Mouse (Mus musculus) hindbrain, embryonic 14.5 days (tissue): ENCODE results near the gene Olfr9. TPM values are rescaled to one million over a fixed set of nuclear protein-coding genes. Genes with fewer than 3 reads are reported as not detected.
"Not testable (repeated sequence)": the region's sequence is repeated elsewhere in the genome, so short reads cannot be mapped to it uniquely, and the experiment has no call there.

Experiments used
- ATAC-seq: fragments of 200-750 bp; cut with Nextera tagmentation; 2 replicates; pipeline ENCODE4 v1.8.0; 2017; ENCODE audit warnings: moderate number of reproducible peaks, mild to moderate bottlenecking, moderate TSS enrichment, moderate library complexity; ENCODE audit not compliant: low FRiP score
- DNase-seq: peaks from one replicate; pipeline ENCODE4 v3.0.0-alpha.2; 2015; ENCODE audit warnings: low spot score
- H3K27ac ChIP-seq: fragments of 300-500 bp; sonication (generic); 2 replicates; pipeline ENCODE4 v1.5.1; 2014; ENCODE audit warnings: mild to moderate bottlenecking, moderate library complexity
- H3K27me3 ChIP-seq: fragments of 300-500 bp; sonication (generic); 2 replicates; pipeline ENCODE4 v1.6.1; 2014; ENCODE audit warnings: mild to moderate bottlenecking, low read length, mixed read lengths; ENCODE audit not compliant: control insufficient read depth, insufficient read depth
- H3K36me3 ChIP-seq: fragments of 300-500 bp; sonication (generic); replicated peaks from 2 replicates; pipeline ENCODE4 v1.6.1; 2014; ENCODE audit not compliant: control insufficient read depth, insufficient read depth
- H3K4me1 ChIP-seq: fragments of 300-500 bp; sonication (generic); replicated peaks from 2 replicates; pipeline ENCODE4 v1.6.1; 2014; ENCODE audit warnings: antibody characterized with exemption, low read length, mixed read lengths; ENCODE audit not compliant: control insufficient read depth, insufficient read depth
- H3K4me2 ChIP-seq: fragments of 300-500 bp; sonication (generic); replicated peaks from 2 replicates; pipeline ENCODE4 v1.6.1; 2014; ENCODE audit warnings: mild to moderate bottlenecking, moderate library complexity
- H3K4me3 ChIP-seq: fragments of 300-500 bp; sonication (generic); replicated peaks from 2 replicates; pipeline ENCODE4 v1.5.1; 2014; ENCODE audit warnings: mild to moderate bottlenecking, low read length
- H3K9ac ChIP-seq: fragments of 300-500 bp; sonication (generic); 2 replicates; pipeline ENCODE4 v1.6.1; 2014
- H3K9me3 ChIP-seq: fragments of 300-500 bp; sonication (generic); 2 replicates; pipeline ENCODE4 v1.6.1; 2016; ENCODE audit warnings: low read length; ENCODE audit not compliant: control insufficient read depth
- WGBS: fragments of 180-500 bp; shearing (Covaris S2); extraction: QIAGEN DNeasy Blood & Tissue Kit; methylation state at CpG from one replicate; pipeline ENCODE4 v1.1.7; 2014; 5-methylcytosine and 5-hydroxymethylcytosine counted together
- polyA plus RNA-seq: library from polyadenylated mRNA; unstranded; fragments of >200 nt; fragmentation: Nextera tagmentation; extraction: Ambion mirVana; gene quantifications from 2 replicates; pipeline ENCODE4 v1.2.1, GENCODE M21; 2014

Olfr9 gene
- polyA plus RNA-seq, 1 experiment from 2014 or later = not detected

GRCm38 (mm10) chr10:128965871-128966270, 23.4 kb upstream of the Olfr9 start:
- no peaks in the 10 kb centered on the region for H3K27me3 ChIP-seq
- H3K4me2 ChIP-seq = no peak overlapping the region
- DNase-seq = no peak
- no peaks in the 10 kb centered on the region for H3K9me3 ChIP-seq
- H3K36me3 ChIP-seq = no peaks in the 10 kb centered on the region
- H3K9ac ChIP-seq = no peak overlapping the region
- WGBS = 90% methylated on average over 6 of the region's 6 CpGs
- H3K4me3 ChIP-seq = no peak overlapping the region
- no peak for ATAC-seq
- no peaks in the 10 kb centered on the region for H3K4me1 ChIP-seq
- H3K27ac ChIP-seq = no peak overlapping the region

- no peak overlapping the region for H3K9ac ChIP-seq
- no peak overlapping the region for H3K4me3 ChIP-seq
- 64% methylated on average over 1 of the region's 1 CpGs for WGBS
- DNase-seq = no peak
- ATAC-seq = no peak
- H3K4me2 ChIP-seq = no peak overlapping the region
- no peaks in the 10 kb centered on the region for H3K36me3 ChIP-seq
- no peaks in the 10 kb centered on the region for H3K4me1 ChIP-seq
- H3K9me3 ChIP-seq = no peaks in the 10 kb centered on the region
- H3K27me3 ChIP-seq = no peaks in the 10 kb centered on the region
- H3K27ac ChIP-seq = no peak overlapping the region
Observed at GRCm38 (mm10) chr10:128968341-128968749, 20.9 kb upstream of the Olfr9 start.

GRCm38 (mm10) chr10:128970740-128971250, 18.4 kb upstream of the Olfr9 start:
- H3K9me3 ChIP-seq = no peaks in the 10 kb centered on the region
- H3K4me3 ChIP-seq = no peak overlapping the region
- H3K4me2 ChIP-seq = no peak overlapping the region
- H3K36me3 ChIP-seq = no peaks in the 10 kb centered on the region
- ATAC-seq (no peak), DNase-seq (no peak)
- no peaks in the 10 kb centered on the region for H3K27me3 ChIP-seq
- 64% methylated on average over 1 of the region's 1 CpGs for WGBS
- no peak overlapping the region for H3K27ac ChIP-seq
- H3K9ac ChIP-seq = no peak overlapping the region
- H3K4me1 ChIP-seq = no peaks in the 10 kb centered on the region

GRCm38 (mm10) chr10:128972841-128973240, 16.4 kb upstream of the Olfr9 start:
- 81% methylated on average over 4 of the region's 4 CpGs for WGBS

GRCm38 (mm10) chr10:128976395-128976794, 12.8 kb upstream of the Olfr9 start:
- H3K4me2 ChIP-seq = no peak overlapping the region
- no peak overlapping the region for H3K9ac ChIP-seq
- no peaks in the 10 kb centered on the region for H3K9me3 ChIP-seq
- DNase-seq = no peak
- no peak for ATAC-seq
- WGBS = 67% methylated on average over 3 of the region's 3 CpGs
- no peaks in the 10 kb centered on the region for H3K36me3 ChIP-seq
- H3K4me1 ChIP-seq = no peaks in the 10 kb centered on the region
- H3K27ac ChIP-seq = no peak overlapping the region
- H3K4me3 ChIP-seq = no peak overlapping the region
- no peaks in the 10 kb centered on the region for H3K27me3 ChIP-seq

More at GRCm38 (mm10) chr10:128972841-128973240, 16.4 kb upstream of the Olfr9 start:
- H3K4me1 ChIP-seq = no peaks in the 10 kb centered on the region
- no peaks in the 10 kb centered on the region for H3K27me3 ChIP-seq
- H3K27ac ChIP-seq = no peak overlapping the region
- no peak for ATAC-seq
- no peak for DNase-seq
- no peak overlapping the region for H3K4me3 ChIP-seq
- H3K36me3 ChIP-seq = no peaks in the 10 kb centered on the region
- H3K9me3 ChIP-seq = no peaks in the 10 kb centered on the region
- no peak overlapping the region for H3K9ac ChIP-seq
- H3K4me2 ChIP-seq = no peak overlapping the region

- Histone ChIP-seq H3K27ac (no peak overlapping the region), H3K9me3 (no peaks in the 10 kb centered on the region), H3K9ac (peak overlapping the region; percentile 44; the same call in 1 of the 2 replicates), H3K36me3 (no peaks in the 10 kb centered on the region), H3K4me3 (no peak overlapping the region), H3K4me2 (no peak overlapping the region), H3K4me1 (no peaks in the 10 kb centered on the region), H3K27me3 (no peaks in the 10 kb centered on the region)
- ATAC-seq (peak; percentile 75; the same call in 1 of the 2 replicates), DNase-seq (peak; percentile 79)
- 21% methylated on average over 9 of the region's 9 CpGs for WGBS
Observed at GRCm38 (mm10) chr10:128977522-128978114, 11.6 kb upstream of the Olfr9 start.

- no peaks in the 10 kb centered on the region for H3K9me3 ChIP-seq
- no peaks in the 10 kb centered on the region for H3K4me1 ChIP-seq
- H3K27ac ChIP-seq = no peak overlapping the region
- H3K4me2 ChIP-seq = no peak overlapping the region
- ATAC-seq = no peak
- no peaks in the 10 kb centered on the region for H3K36me3 ChIP-seq
- DNase-seq = no peak
- H3K9ac ChIP-seq = no peak overlapping the region
- 85% methylated on average over 3 of the region's 3 CpGs for WGBS
- H3K27me3 ChIP-seq = no peaks in the 10 kb centered on the region
- no peak overlapping the region for H3K4me3 ChIP-seq
Observed at GRCm38 (mm10) chr10:128980644-128981365, 8.4 kb upstream of the Olfr9 start.

GRCm38 (mm10) chr10:128990129-128990850, 1.1 kb downstream of the Olfr9 start:
- ATAC-seq, H3K9me3 ChIP-seq, H3K27ac ChIP-seq, H3K4me1 ChIP-seq, H3K4me2 ChIP-seq, H3K9ac ChIP-seq, H3K4me3 ChIP-seq, DNase-seq, H3K27me3 ChIP-seq, H3K36me3 ChIP-seq: not testable (repeated sequence)
- 67% methylated on average over 7 of the region's 10 CpGs for WGBS

- Histone ChIP-seq H3K4me1 (no peaks in the 10 kb centered on the region), H3K9ac (no peak overlapping the region), H3K36me3 (no peaks in the 10 kb centered on the region), H3K4me2 (no peak overlapping the region), H3K4me3 (no peak overlapping the region), H3K9me3 (no peaks in the 10 kb centered on the region), H3K27me3 (no peaks in the 10 kb centered on the region), H3K27ac (no peak overlapping the region)
- ATAC-seq (no peak), DNase-seq (no peak)
Observed at GRCm38 (mm10) chr10:128990994-128991393, 1.8 kb downstream of the Olfr9 start.
